Mouse (Mus musculus): ENCODE measurements around the gene Tenm4.

Gene Tenm4

GRCm38 (mm10) chr7:96677082-96677481, 506.0 kb downstream of the Tenm4 start:
- in situ Hi-C loops (cut with MboI, MseI) = no loop called here

- in situ Hi-C loops (cut with MboI, MseI) = no loop called here
These were observed 507.2 kb downstream of the Tenm4 start for GRCm38 (mm10) chr7:96678236-96678635.

GRCm38 (mm10) chr7:96679746-96680145, 508.7 kb downstream of the Tenm4 start:
- in situ Hi-C loops (cut with MboI, MseI) = no loop called here

GRCm38 (mm10) chr7:96680405-96680804, 509.4 kb downstream of the Tenm4 start:
- in situ Hi-C loops (cut with MboI, MseI) = no loop called here

GRCm38 (mm10) chr7:96681808-96682207, 510.8 kb downstream of the Tenm4 start:
- in situ Hi-C loops (cut with MboI, MseI) = no loop called here

GRCm38 (mm10) chr7:96688141-96688540, 517.1 kb downstream of the Tenm4 start:
- in situ Hi-C loops (cut with MboI, MseI) = no loop called here

GRCm38 (mm10) chr7:96701097-96701845, 530.2 kb downstream of the Tenm4 start:
- in situ Hi-C loops (cut with MboI, MseI) = no loop called here

GRCm38 (mm10) chr7:96703958-96704357, 532.9 kb downstream of the Tenm4 start:
- in situ Hi-C loops (cut with MboI, MseI) = no loop called here

GRCm38 (mm10) chr7:96705307-96706129, 534.5 kb downstream of the Tenm4 start:
- in situ Hi-C loops (cut with MboI, MseI) = no loop called here

- in situ Hi-C loops (cut with MboI, MseI) = no loop called here
These were observed 535.5 kb downstream of the Tenm4 start for GRCm38 (mm10) chr7:96706531-96706930.

- in situ Hi-C loops (cut with MboI, MseI) = no loop called here
These were observed 536.1 kb downstream of the Tenm4 start for GRCm38 (mm10) chr7:96707112-96707511.

- in situ Hi-C loops (cut with MboI, MseI) = no loop called here
These were observed 537.0 kb downstream of the Tenm4 start for GRCm38 (mm10) chr7:96708071-96708470.

- in situ Hi-C loops (cut with MboI, MseI) = no loop called here
These were observed 537.5 kb downstream of the Tenm4 start for GRCm38 (mm10) chr7:96708561-96708960.

- in situ Hi-C loops (cut with MboI, MseI) = no loop called here
These were observed 537.9 kb downstream of the Tenm4 start for GRCm38 (mm10) chr7:96708968-96709367.

GRCm38 (mm10) chr7:96709891-96710290, 538.8 kb downstream of the Tenm4 start:
- in situ Hi-C loops (cut with MboI, MseI) = no loop called here

GRCm38 (mm10) chr7:96710658-96711071, 539.6 kb downstream of the Tenm4 start:
- in situ Hi-C loops (cut with MboI, MseI) = no loop called here

- in situ Hi-C loops (cut with MboI, MseI) = no loop called here
These were observed 541.8 kb downstream of the Tenm4 start for GRCm38 (mm10) chr7:96712876-96713275.

GRCm38 (mm10) chr7:96716911-96717310, 545.9 kb downstream of the Tenm4 start:
- in situ Hi-C loops (cut with MboI, MseI) = no loop called here

GRCm38 (mm10) chr7:96718201-96719155, 547.4 kb downstream of the Tenm4 start:
- in situ Hi-C loops (cut with MboI, MseI) = no loop called here

- in situ Hi-C loops (cut with MboI, MseI) = no loop called here
These were observed 548.9 kb downstream of the Tenm4 start for GRCm38 (mm10) chr7:96719926-96720325.

GRCm38 (mm10) chr7:96720465-96720864, 549.4 kb downstream of the Tenm4 start:
- in situ Hi-C loops (cut with MboI, MseI) = no loop called here

GRCm38 (mm10) chr7:96722796-96723195, 551.8 kb downstream of the Tenm4 start:
- in situ Hi-C loops (cut with MboI, MseI) = no loop called here

Data from T-helper 2 cell (primary cell).